9 mouse cellular contexts compared by ENCODE assay signal in the genomic region with DNA sequence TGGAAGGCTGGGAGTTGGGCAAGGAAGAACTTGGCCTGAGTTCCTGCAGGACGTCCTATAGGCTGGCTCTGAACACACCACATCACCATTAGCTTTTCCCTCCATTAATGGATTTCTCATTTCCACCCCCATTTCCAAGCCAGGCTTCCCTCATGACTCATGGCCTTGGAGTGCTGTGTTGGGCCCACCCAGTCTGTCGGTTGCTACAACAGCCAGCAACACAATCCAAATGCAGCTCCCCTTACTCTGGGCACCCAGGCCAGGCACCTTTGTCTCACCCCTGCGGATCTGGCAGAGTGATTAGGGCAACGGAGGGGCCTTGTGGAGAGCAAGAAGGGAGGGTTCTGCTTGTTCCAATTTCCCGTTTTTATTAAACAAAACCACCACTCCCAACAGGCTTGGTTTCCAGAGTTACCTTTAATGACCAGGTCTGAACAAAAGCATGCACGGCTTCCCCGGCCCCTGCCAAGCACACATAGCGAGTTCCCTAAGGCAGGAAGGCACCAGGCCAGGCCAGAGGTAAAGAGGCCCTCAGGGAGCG. TPM values are rescaled to one million over a fixed set of nuclear protein-coding genes. Genes with fewer than 3 reads are reported as not detected.
A peak's percentile ranks its signal among the peaks of the same experiment; 100 is the strongest.
DNase-seq lines count a peak whose midpoint lies in the region; ATAC-seq and TF ChIP-seq lines count a peak whose summit lies in the region.
"Had no signal": no experiment of that assay in that cellular context is flagged by ENCODE, and none has a peak within 500 bp of the region (broad histone marks: within the 10 kb centered on the region; RNA-seq: fewer than 3 reads in every experiment).

No protein-coding gene starts in this region.

- H3K4me2 ChIP-seq in limb, embryonic 11.5 days (ENCODE audit: low read depth, severe bottlenecking), result no peak overlapping the region
- H3K4me2 ChIP-seq in embryonic facial prominence, embryonic 14.5 days (ENCODE audit: low read depth, low read length), result no peak overlapping the region
- peak overlapping the region; percentile 81 for H3K4me2 ChIP-seq in myocyte (ENCODE audit: low read depth)
- H3K4me2 ChIP-seq: embryonic facial prominence, embryonic 12.5 days had no signal

- peak; percentile 5 for TF ChIP-seq POLR2A in myocyte (IDR thresholded peaks at IDR 0.05; ENCODE audit: insufficient read length, low read depth)

- 62% methylated on average over 9 of the region's 9 CpGs for whole genome bisulfite sequencing in limb, embryonic 11.5 days
- 73% methylated on average over 9 of the region's 9 CpGs for WGBS in limb, embryonic 10.5 days
- WGBS in embryonic facial prominence, embryonic 14.5 days, result 57% methylated on average over 9 of the region's 9 CpGs
- WGBS in forebrain, embryonic 10.5 days, result 72% methylated on average over 9 of the region's 9 CpGs

- H3K36me3 ChIP-seq in limb, embryonic 11.5 days (ENCODE audit: control insufficient read depth, insufficient read depth, low read length), result no peaks in the 10 kb centered on the region
- no peaks in the 10 kb centered on the region for H3K36me3 ChIP-seq in limb, embryonic 10.5 days
- H3K36me3 ChIP-seq in embryonic facial prominence, embryonic 14.5 days (ENCODE audit: control insufficient read depth, insufficient read depth, low read length), result peaks cover 18% of the 10 kb centered on the region
- peaks cover 8% of the 10 kb centered on the region for H3K36me3 ChIP-seq in myocyte (ENCODE audit: control insufficient read depth, insufficient read depth)
- H3K36me3 ChIP-seq in forebrain, embryonic 10.5 days (replicated peaks), result no peaks in the 10 kb centered on the region
- H3K36me3 ChIP-seq: embryonic facial prominence, embryonic 12.5 days had no signal

- no peak overlapping the region for H3K9ac ChIP-seq in limb, embryonic 11.5 days (ENCODE audit: low read length)
- no peak overlapping the region for H3K9ac ChIP-seq in embryonic facial prominence, embryonic 14.5 days (ENCODE audit: low read depth, low read length)
- H3K9ac ChIP-seq: embryonic facial prominence, embryonic 12.5 days had no signal

- H3K4me3 ChIP-seq in limb, embryonic 11.5 days (ENCODE audit: low read depth, low read length), result no peak overlapping the region
- H3K4me3 ChIP-seq in limb, embryonic 10.5 days, result no peak overlapping the region
- H3K4me3 ChIP-seq in embryonic facial prominence, embryonic 14.5 days (ENCODE audit: low read depth, low read length), result no peak overlapping the region
- no peak overlapping the region for H3K4me3 ChIP-seq in myocyte
- no peak overlapping the region for H3K4me3 ChIP-seq in forebrain, embryonic 10.5 days
- H3K4me3 ChIP-seq: embryonic facial prominence, embryonic 12.5 days had no signal

- peak; percentile 35; the same call in 1 of the 2 replicates for ATAC-seq in limb, embryonic 11.5 days (ENCODE audit: insufficient number of reproducible peaks, low FRiP score, low TSS enrichment, low read depth)
- ATAC-seq in embryonic facial prominence, embryonic 14.5 days (ENCODE audit: low read depth), result no peak

- peaks cover 94% of the 10 kb centered on the region for H3K79me2 ChIP-seq in myocyte (ENCODE audit: control insufficient read depth, insufficient read depth)

- no peak overlapping the region for H3K27ac ChIP-seq in limb, embryonic 11.5 days (replicated peaks; ENCODE audit: low read depth, low read length)
- no peak overlapping the region for H3K27ac ChIP-seq in limb, embryonic 10.5 days
- H3K27ac ChIP-seq in embryonic facial prominence, embryonic 14.5 days (replicated peaks; ENCODE audit: low read depth, low read length), result peak overlapping the region; percentile 67
- no peak overlapping the region for H3K27ac ChIP-seq in forebrain, embryonic 10.5 days
- H3K27ac ChIP-seq: embryonic facial prominence, embryonic 12.5 days had no signal

- 0 out of 2 replicates have a peak, but pooled peaks cover 4% of the 10 kb centered on the region for H3K4me1 ChIP-seq in limb, embryonic 11.5 days (ENCODE audit: control insufficient read depth, insufficient read depth, low read length)
- H3K4me1 ChIP-seq in limb, embryonic 10.5 days, result peaks cover 19% of the 10 kb centered on the region
- H3K4me1 ChIP-seq in embryonic facial prominence, embryonic 14.5 days (ENCODE audit: control insufficient read depth, insufficient read depth, low read length), result peaks cover 33% of the 10 kb centered on the region
- peaks cover 18% of the 10 kb centered on the region for H3K4me1 ChIP-seq in forebrain, embryonic 10.5 days

- peaks cover 39% of the 10 kb centered on the region for H3K27me3 ChIP-seq in limb, embryonic 11.5 days (ENCODE audit: control insufficient read depth, insufficient read depth, low read length)
- H3K27me3 ChIP-seq in limb, embryonic 10.5 days (ENCODE audit: low read depth, poor library complexity, severe bottlenecking), result peaks cover 89% of the 10 kb centered on the region
- peaks cover 20% of the 10 kb centered on the region for H3K27me3 ChIP-seq in embryonic facial prominence, embryonic 14.5 days (replicated peaks; ENCODE audit: control insufficient read depth, insufficient read depth, low read length)
- H3K27me3 ChIP-seq in myocyte (ENCODE audit: control insufficient read depth, insufficient read depth, insufficient read length), result no peaks in the 10 kb centered on the region
- H3K27me3 ChIP-seq in forebrain, embryonic 10.5 days (ENCODE audit: poor library complexity, severe bottlenecking), result peaks cover 80% of the 10 kb centered on the region

- H3ac ChIP-seq in myocyte (ENCODE audit: control insufficient read depth, insufficient read length), result no peak overlapping the region

- intact Hi-C loops in heart, postnatal 14 days (cut with DNase I), result no loop called here

- no peak for DNase-seq in limb, embryonic 11.5 days (ENCODE audit: low spot score)
- no peak for DNase-seq in limb, embryonic 10.5 days (ENCODE audit: low spot score)
- peak; percentile 48 for DNase-seq in embryonic facial prominence, embryonic 14.5 days (ENCODE audit: low spot score)
- DNase-seq in heart, postnatal 14 days, result peak; percentile 66 to 69
- no peak for DNase-seq in right cerebral cortex, postnatal 25 days
- no peak for DNase-seq in forebrain, embryonic 10.5 days (ENCODE audit: extremely low spot score, low spot score)
- no peak for DNase-seq in yolk sac, embryonic 10.5 days (ENCODE audit: low spot score)

- no peaks in the 10 kb centered on the region for H3K9me3 ChIP-seq in limb, embryonic 11.5 days (ENCODE audit: control insufficient read depth, low read length)
- no peaks in the 10 kb centered on the region for H3K9me3 ChIP-seq in limb, embryonic 10.5 days (replicated peaks)
- no peaks in the 10 kb centered on the region for H3K9me3 ChIP-seq in embryonic facial prominence, embryonic 14.5 days (ENCODE audit: control insufficient read depth, low read length)
- no peaks in the 10 kb centered on the region for H3K9me3 ChIP-seq in forebrain, embryonic 10.5 days
- H3K9me3 ChIP-seq: embryonic facial prominence, embryonic 12.5 days had no signal

TF ChIP-seq in myocyte, 11 proteins besides CTCF, POLR2A, EP300 and RAD21:
- TF ChIP-seq MYOD1 (IDR thresholded peaks at IDR 0.05; ENCODE audit: control insufficient read depth in 1 of 3, insufficient read length in 2 of 3, low read depth in 2 of 3) (peak in 1 of 3 experiments; percentile 36), TCF3 (IDR thresholded peaks at IDR 0.05; ENCODE audit: insufficient read length, low read depth) (no peak)

RNA-seq across cellular contexts. Expression of a gene that starts 8.2 kb away (rescaled TPM):
- 10.2 and 13.3 TPM in 2 replicates for polyA plus RNA-seq in limb, embryonic 11.5 days (2014; fragmentation: Nextera tagmentation; extraction: Ambion mirVana)
- 21.9 and 24.6 TPM in 2 replicates for polyA plus RNA-seq in limb, embryonic 10.5 days (2016; fragmentation: Nextera tagmentation; extraction: Ambion mirVana)
- 145 and 160 TPM in 2 replicates for polyA plus RNA-seq in embryonic facial prominence, embryonic 14.5 days (2014; fragmentation: Nextera tagmentation; extraction: Ambion mirVana)
- 100 to 1,000 TPM; 336 to 338 TPM for total RNA-seq in heart, postnatal 14 days (2021)
- 284 TPM for polyA plus RNA-seq in myocyte (2012; fragmentation: generic; extraction: Trizol)
- polyA plus RNA-seq in forebrain, embryonic 10.5 days (2016; fragmentation: Nextera tagmentation; extraction: Ambion mirVana), result 16.1 and 16.6 TPM in 2 replicates

RNA-seq across cellular contexts. Expression of a gene that starts 23.1 kb away (rescaled TPM):
- 37.1 and 39.4 TPM in 2 replicates for polyA plus RNA-seq in limb, embryonic 11.5 days (2014; fragmentation: Nextera tagmentation; extraction: Ambion mirVana)
- 20.7 and 30.2 TPM in 2 replicates for polyA plus RNA-seq in limb, embryonic 10.5 days (2016; fragmentation: Nextera tagmentation; extraction: Ambion mirVana)
- 71.4 and 82.9 TPM in 2 replicates for polyA plus RNA-seq in embryonic facial prominence, embryonic 14.5 days (2014; fragmentation: Nextera tagmentation; extraction: Ambion mirVana)
- 100 to 1,000 TPM; 103 to 107 TPM for total RNA-seq in heart, postnatal 14 days (2021)
- 93.7 TPM for polyA plus RNA-seq in myocyte (2012; fragmentation: generic; extraction: Trizol)
- 15.0 and 15.6 TPM in 2 replicates for polyA plus RNA-seq in forebrain, embryonic 10.5 days (2016; fragmentation: Nextera tagmentation; extraction: Ambion mirVana)

RNA-seq across cellular contexts. Expression of a gene that starts 46.8 kb away (rescaled TPM):
- 27.1 and 32.0 TPM in 2 replicates for polyA plus RNA-seq in limb, embryonic 11.5 days (2014; fragmentation: Nextera tagmentation; extraction: Ambion mirVana)
- 28.1 and 30.2 TPM in 2 replicates for polyA plus RNA-seq in limb, embryonic 10.5 days (2016; fragmentation: Nextera tagmentation; extraction: Ambion mirVana)
- 35.0 and 37.9 TPM in 2 replicates for polyA plus RNA-seq in embryonic facial prominence, embryonic 14.5 days (2014; fragmentation: Nextera tagmentation; extraction: Ambion mirVana)
- total RNA-seq in heart, postnatal 14 days (2021), result 10 to 100 TPM; 89.3 to 90.2 TPM
- polyA plus RNA-seq in myocyte (2012; fragmentation: generic; extraction: Trizol), result 45.0 TPM
- polyA plus RNA-seq in forebrain, embryonic 10.5 days (2016; fragmentation: Nextera tagmentation; extraction: Ambion mirVana), result 34.5 and 36.9 TPM in 2 replicates

Comparison
In these comparisons a context has a peak if more than half of its experiments do, and no peak if none do; other contexts are left out.
1. DNase-seq: peak in embryonic facial prominence, embryonic 14.5 days (single experiment) and heart, postnatal 14 days (2 of 2); none in limb, embryonic 11.5 days (single experiment), limb, embryonic 10.5 days (single experiment), right cerebral cortex, postnatal 25 days (single experiment), forebrain, embryonic 10.5 days (single experiment) and yolk sac, embryonic 10.5 days (single experiment).